Mouse (Mus musculus): ENCODE measurements at regions not wholly inside any gene's neighbourhood (a gene's known extent, or its start where the extent isn't known, plus 50 kb on each side); places are given as distances from the start of the nearest gene placed in this dataset.
"Not testable (repeated sequence)": the region's sequence is repeated elsewhere in the genome, so short reads cannot be mapped to it uniquely, and the experiment has no call there.

DNA sequence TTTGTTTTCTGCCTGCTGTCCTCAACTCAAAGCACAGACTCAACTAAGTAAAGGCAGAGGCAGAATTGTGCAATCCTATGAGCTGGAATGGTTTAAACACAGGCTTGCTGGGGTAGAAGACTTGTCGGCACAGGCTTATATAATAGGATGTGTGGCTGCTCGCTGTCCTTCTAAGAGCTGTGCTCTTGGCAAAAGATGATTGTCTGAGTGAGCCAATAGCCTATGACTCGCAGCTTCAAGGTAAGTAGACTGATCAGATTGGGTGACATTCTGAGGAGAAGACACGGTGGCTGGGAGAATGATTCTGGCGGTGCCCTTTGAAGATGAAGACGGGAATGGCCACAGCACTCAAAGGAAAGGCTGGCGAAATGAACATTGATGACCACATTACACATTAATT lies 268.1 kb downstream of the Adgb start:
- TF ChIP-seq CTCF (IDR thresholded peaks at IDR 0.05): no peak
- ATAC-seq (no peak), DNase-seq (ENCODE audit: low read depth, low spot score) (no peak)
- in situ Hi-C loops (cut with MboI; ENCODE audit: low pct_unique_long_range_greater_than_20kb): no loop called here
- peaks cover 3% of the 10 kb centered on the region for H3K27me3 ChIP-seq
- CTCF ChIA-PET: no interaction called here
- POLR2A ChIA-PET: no interaction called here

DNA sequence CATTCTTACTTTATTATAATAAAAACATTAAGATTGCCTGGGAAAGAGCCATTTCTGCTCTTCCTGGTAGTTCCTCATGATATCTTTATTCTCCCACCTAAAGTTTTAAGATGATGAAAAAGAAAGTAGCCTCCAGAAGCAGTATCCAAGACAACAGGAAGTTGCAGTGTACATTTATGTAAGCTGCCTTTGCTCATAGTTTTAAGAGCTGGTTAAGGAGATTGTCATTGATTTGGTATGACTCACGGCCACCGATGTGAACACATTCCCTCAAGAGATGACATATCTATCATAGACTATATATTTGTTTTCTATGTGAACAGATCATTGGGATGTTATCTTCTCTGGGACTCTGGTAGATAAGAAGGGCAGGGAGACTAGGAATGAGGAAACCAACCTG lies 281.8 kb downstream of the Adgb start:
- ChIA-PET POLR2A (no interaction called here), CTCF (no interaction called here)
- no peak for TF ChIP-seq CTCF (IDR thresholded peaks at IDR 0.05)
- H3K27me3 ChIP-seq: peaks cover 1% of the 10 kb centered on the region
- DNase-seq (ENCODE audit: low read depth, low spot score) (no peak), ATAC-seq (no peak)
- in situ Hi-C loops (cut with MboI; ENCODE audit: low pct_unique_long_range_greater_than_20kb): no loop called here

DNA sequence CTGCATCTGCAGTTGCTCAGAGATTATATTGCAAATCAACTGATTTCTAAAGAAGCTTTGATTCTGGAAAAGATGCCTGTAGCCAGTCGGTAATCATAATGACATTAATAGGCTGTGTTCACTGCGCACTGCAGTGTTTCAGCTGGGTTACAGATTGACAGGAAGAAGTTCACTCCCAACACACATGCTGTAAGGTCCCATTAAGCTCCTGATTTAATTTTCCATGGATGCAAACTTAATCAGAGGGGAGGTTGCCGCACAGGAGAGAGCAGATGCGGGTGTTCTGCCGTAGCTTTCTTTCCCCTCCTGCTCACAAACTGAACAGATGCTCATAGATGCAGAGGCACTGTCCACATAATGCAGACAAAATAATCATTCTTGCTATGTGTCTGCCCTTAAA lies 284.0 kb downstream of the Adgb start:
- ChIA-PET POLR2A (no interaction called here), CTCF (interaction anchor here (0.7 to 1.1 kb wide), 2 partner anchors 11 to 18 kb away, joined by 3 read pairs; no protein-coding TSS in a partner anchor)
- no peak for ATAC-seq
- in situ Hi-C loops (cut with MboI; ENCODE audit: low pct_unique_long_range_greater_than_20kb): no loop called here
- no peaks in the 10 kb centered on the region for H3K27me3 ChIP-seq
- no peak for DNase-seq (ENCODE audit: low read depth, low spot score)
- no peak for TF ChIP-seq CTCF (IDR thresholded peaks at IDR 0.05)

DNA sequence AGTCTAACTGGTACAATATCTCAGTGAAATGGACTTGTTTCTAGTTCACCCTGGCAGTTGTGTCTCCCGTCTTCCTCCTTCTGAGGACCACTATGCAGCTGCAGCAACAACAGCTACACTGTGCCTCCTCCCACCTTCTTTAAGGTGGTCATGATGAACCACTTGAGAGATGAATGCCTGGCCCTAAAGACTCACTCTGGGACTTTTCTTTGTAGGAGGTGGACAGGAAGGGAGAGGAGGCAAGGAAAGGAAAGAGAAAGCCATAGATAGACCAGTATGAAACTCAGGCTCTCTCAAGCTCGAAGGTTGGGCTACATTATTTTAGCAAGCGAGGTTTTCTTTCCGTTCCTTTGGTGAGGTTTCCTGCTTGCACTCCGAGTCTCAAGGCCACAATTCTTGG lies 285.4 kb downstream of the Adgb start:
- no peak for ATAC-seq

DNA sequence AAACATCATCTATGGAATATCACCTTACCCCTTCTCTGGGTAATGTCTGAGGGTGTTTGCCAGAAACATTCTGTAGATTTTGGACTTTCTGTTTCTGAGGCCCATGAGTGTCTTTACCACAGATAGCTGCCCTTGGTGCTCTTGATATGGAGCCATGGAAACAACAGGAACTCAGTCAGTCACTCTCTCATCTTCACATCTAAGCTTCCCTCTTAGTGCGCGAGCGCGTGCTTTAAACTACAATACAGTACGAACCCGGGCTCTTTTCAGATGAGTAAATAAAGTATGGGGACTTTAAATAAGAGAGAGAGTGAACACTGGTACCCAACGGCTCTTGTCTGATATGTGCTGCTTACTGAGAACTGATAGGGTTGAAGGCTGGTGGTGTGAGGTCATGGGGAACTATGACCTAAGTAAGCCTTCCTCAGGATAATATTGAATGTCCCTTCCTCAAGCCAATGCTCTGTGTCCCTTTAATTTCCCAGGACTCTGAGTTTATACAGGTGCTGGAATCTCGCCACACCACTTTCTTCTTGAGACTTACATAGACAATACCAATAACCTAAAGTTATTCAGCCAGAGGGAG lies 284.5 kb upstream of the Stxbp5 start:
- no peak for DNase-seq (ENCODE audit: low read depth, low spot score)
- CTCF ChIA-PET: no interaction called here
- no peak for ATAC-seq
- peaks cover 3% of the 10 kb centered on the region for H3K27me3 ChIP-seq
- in situ Hi-C loops (cut with MboI; ENCODE audit: low pct_unique_long_range_greater_than_20kb): no loop called here
- POLR2A ChIA-PET: no interaction called here
- no peak for TF ChIP-seq CTCF (IDR thresholded peaks at IDR 0.05)

More for the DNA sequence above, 285.4 kb downstream of the Adgb start:
- TF ChIP-seq CTCF (IDR thresholded peaks at IDR 0.05): no peak
- in situ Hi-C loops (cut with MboI; ENCODE audit: low pct_unique_long_range_greater_than_20kb): no loop called here
- no peaks in the 10 kb centered on the region for H3K27me3 ChIP-seq
- CTCF ChIA-PET: no interaction called here
- POLR2A ChIA-PET: no interaction called here
- no peak for DNase-seq (ENCODE audit: low read depth, low spot score)

DNA sequence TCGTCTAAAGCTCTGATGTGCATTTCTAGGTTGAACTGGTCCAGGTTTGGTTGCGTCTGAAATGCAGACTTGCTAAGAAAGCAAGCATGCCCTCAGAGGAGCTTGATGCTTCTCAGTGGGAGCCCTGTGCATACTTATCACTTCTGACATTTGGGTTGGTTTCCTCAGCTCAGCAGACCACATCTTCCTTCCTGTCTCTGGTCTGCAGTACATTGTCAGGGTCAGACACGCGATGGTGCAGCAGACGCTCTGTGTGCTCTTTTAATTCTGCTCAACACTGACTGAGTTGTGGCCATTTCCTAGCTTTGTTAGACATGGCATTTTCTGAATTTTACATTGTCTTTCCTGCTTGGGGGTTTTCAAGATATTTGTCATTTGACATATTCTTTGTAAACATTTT lies 283.5 kb upstream of the Stxbp5 start:
- in situ Hi-C loops (cut with MboI; ENCODE audit: low pct_unique_long_range_greater_than_20kb): no loop called here
- peaks cover 3% of the 10 kb centered on the region for H3K27me3 ChIP-seq
- POLR2A ChIA-PET: no interaction called here
- ATAC-seq: no peak
- no peak for TF ChIP-seq CTCF (IDR thresholded peaks at IDR 0.05)
- no peak for DNase-seq (ENCODE audit: low read depth, low spot score)
- CTCF ChIA-PET: interaction anchor here (1.1 kb wide), 1 partner anchor 9 kb away, joined by 3 read pairs; no protein-coding TSS in a partner anchor

DNA sequence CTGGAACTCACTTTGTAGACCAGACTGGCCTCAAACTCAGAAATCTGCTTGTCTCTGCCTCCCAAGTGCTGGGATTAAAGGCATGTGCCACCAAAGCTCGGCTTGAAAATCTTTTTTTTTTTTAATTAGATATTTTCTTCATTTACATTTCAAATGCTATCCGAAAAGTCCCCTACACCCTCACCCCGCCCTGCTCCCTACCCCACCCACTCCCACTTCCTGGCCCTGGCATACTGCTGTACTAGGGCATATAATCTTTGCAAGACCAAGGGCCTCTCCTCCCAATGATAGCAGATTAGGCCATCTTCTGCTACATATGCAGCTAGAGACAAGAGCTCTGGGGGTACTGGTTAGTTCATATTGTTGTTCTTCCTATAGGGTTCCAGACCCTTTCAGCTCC lies 276.2 kb upstream of the Stxbp5 start:
- DNase-seq (ENCODE audit: low read depth, low spot score): not testable (repeated sequence)

More for the DNA sequence above, 276.2 kb upstream of the Stxbp5 start:
- H3K27me3 ChIP-seq; ATAC-seq; POLR2A ChIA-PET; in situ Hi-C loops (cut with MboI; ENCODE audit: low pct_unique_long_range_greater_than_20kb); CTCF ChIA-PET: not testable (repeated sequence)
